Mouse (Mus musculus) retina, postnatal 1 day (tissue): ENCODE measurements around the gene Nobox.

Experiments
- DNase-seq: peaks from one replicate; pipeline ENCODE4 v3.0.0-alpha.2; 2012

The Nobox gene

GRCm38 (mm10) chr6:43272597-43272996, 36.8 kb downstream of the Nobox start:
- DNase-seq: no peak

GRCm38 (mm10) chr6:43266356-43266755, 43.0 kb downstream of the Nobox start:
- DNase-seq: peak; percentile 29

- peak; percentile 30 for DNase-seq
Measured at GRCm38 (mm10) chr6:43265363-43266041, 43.9 kb downstream of the Nobox start, which contains the start of gene Arhgef5. TSS of gene Arhgef5 (plus strand) at chr6:43265582.

- no peak for DNase-seq
Measured at GRCm38 (mm10) chr6:43260756-43261155, 48.6 kb downstream of the Nobox start.

- DNase-seq: peak; percentile 36
Measured at GRCm38 (mm10) chr6:43254193-43254926, 55.0 kb downstream of the Nobox start.
